Mouse (Mus musculus): ENCODE measurements around the gene Nrxn1.

Gene Nrxn1

GRCm38 (mm10) chr17:90419615-90420014, 673.3 kb downstream of the Nrxn1 start:
- DNase-seq, result no peak

GRCm38 (mm10) chr17:90396357-90396756, 696.5 kb downstream of the Nrxn1 start:
- DNase-seq, result no peak

DNA sequence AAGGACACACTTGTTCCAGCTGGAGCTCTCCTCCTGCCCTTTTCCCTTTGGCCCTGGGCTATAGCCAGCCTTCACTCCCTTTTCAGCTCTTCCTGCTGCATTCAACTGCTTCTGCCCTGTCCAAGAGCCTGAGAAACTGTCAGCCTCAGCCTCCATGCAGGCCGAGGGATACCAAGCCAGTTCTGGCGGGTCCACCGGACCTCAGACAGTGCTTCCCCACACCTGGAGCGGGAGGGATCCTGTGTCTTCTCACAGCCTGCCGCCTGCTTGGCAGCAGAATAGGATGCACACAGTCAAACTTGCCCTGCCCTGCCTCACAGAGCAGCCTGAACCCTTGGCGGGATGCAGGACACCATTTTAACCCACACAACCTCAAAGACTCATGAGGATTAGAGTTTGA, 698.3 kb downstream of the Nrxn1 start:
- DNase-seq, result no peak

DNA sequence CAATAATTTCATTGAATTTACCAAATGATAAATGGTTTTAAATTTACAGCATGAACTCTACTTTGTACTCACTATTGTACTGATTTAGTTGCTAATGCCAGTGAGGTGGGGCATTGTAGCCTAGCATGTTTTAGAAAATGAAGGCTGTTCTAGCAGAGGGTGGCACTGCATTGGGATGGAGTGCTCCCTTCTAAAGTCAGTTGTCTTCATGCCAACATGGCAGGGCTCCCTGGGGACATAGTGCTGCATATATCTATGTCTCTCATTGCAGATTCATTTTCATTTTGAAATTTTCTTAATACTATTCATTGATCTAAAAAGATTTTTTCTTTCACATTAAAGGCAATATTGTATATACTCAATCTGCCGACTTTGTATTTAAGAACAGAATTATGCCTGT, 700.1 kb downstream of the Nrxn1 start:
- DNase-seq, result no peak

- DNase-seq, result no peak
Measured at GRCm38 (mm10) chr17:90390316-90391212, 702.3 kb downstream of the Nrxn1 start.

GRCm38 (mm10) chr17:90384856-90385255, 708.0 kb downstream of the Nrxn1 start:
- DNase-seq, result no peak

GRCm38 (mm10) chr17:90382496-90383443, 710.1 kb downstream of the Nrxn1 start:
- DNase-seq, result no peak

GRCm38 (mm10) chr17:90376533-90376932, 716.3 kb downstream of the Nrxn1 start:
- no peak for DNase-seq

- DNase-seq, result no peak
Measured at GRCm38 (mm10) chr17:90362169-90362568, 730.7 kb downstream of the Nrxn1 start.

DNA sequence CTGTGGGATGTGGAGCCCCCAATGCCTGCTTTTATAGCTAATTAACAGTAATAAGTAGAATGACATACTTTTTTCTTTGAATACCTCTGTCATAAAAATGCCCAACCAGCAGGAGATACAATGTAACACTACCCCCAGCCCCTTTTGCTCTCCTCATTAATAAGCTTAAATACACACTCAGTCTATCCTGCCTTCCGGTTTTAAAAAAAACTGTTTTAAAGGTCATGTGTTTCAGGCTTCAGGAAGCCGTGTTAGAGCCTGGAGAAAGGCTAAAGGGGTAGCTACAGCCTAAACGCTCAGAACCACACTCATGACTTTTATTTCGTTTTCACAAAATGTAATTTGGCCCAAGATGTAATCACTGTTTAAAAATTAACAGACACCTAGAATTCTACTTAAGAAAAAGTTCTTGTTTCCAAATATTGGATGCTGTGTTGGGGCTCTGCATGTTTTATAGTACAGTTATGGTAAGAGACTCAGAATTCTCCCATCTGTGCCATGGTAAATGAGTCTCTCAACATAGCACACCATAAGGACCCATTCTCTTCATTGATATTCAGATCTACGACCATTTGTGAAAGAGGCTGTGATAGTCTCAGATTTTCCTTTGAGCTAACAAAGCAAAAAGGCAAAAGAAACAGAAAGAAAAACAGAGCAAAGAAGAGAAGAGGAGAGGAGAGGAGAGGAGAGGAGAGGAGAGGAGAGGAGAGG, 743.3 kb downstream of the Nrxn1 start:
- DNase-seq, result no peak

GRCm38 (mm10) chr17:90346735-90347475, 746.0 kb downstream of the Nrxn1 start:
- no peak for DNase-seq

DNA sequence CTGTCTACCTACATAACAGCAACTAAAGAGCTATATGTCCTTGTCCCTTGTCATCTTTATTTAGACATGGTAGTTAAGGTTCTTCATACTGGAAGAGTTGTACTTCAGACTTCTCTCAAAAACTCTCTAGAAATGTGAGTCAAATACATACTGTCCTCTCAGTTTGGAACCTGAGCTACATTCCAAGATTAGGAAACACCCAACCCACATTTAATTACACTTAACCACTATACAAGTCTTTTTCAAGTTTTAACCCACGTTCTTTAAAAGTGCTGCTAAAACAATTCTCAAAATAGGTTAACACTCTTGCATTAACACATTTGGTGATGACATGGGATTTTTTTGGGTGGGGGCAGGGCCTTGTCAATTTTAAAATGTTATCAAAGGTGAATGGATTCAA, 759.4 kb downstream of the Nrxn1 start:
- no peak for DNase-seq

DNA sequence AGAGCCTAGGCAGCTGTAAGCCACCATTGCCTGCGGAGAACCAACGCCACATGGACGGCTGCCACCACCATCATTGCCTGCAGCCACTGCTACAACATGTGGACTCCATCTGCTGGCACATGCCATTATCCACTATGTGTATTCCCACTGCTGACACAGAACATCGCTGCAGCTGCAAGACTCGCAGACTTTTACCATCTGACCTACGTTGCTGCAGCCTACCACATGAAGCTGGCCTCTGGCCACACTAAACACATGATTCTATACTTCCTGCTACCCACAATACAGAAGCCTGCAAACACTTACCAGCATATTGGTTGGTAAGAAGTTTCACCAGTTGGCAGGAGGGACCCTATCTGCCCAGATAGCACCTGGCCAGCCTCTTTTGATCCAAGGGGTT, 769.2 kb downstream of the Nrxn1 start:
- no peak for DNase-seq

DNA sequence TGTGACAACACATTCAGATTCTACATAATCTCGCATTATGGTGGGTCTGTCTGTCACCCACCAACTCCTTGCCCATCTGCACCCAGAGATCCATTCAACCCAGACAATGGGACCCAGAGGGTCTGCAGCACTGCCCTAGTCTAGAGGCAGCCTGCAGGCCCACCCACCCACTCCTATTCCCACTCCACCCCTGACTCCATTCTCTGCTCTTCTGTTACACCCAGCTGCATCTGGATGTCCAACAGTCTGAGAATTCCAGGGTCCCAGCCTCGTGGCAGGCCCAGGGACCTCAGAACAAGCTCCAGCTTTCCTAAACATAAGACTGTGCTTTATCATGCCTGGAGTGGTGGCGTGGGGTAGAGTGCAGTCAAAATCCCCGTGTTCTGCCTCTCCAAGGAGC, 820.6 kb downstream of the Nrxn1 start:
- DNase-seq, result no peak

GRCm38 (mm10) chr17:90271165-90271564, 821.7 kb downstream of the Nrxn1 start:
- DNase-seq, result no peak

DNA sequence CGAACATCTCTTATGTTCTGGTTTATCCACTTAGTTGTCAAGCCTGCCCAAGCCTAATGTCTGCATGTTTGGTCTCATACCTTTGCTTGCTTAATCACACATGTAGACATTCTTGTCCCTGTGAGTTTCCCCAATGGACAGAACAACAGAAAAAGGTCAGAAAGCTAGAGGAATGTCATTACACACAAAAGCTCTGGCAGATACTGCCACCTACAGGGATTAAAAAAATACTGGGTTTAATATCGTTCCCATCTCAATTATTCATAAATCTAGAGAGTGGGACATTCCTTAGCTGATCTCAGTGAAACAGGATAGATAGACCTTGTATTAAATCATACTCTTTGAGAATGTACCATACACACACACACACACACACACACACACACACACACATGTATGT, 823.7 kb downstream of the Nrxn1 start:
- DNase-seq, result no peak

GRCm38 (mm10) chr17:90253451-90254131, 839.3 kb downstream of the Nrxn1 start:
- no peak for DNase-seq

DNA sequence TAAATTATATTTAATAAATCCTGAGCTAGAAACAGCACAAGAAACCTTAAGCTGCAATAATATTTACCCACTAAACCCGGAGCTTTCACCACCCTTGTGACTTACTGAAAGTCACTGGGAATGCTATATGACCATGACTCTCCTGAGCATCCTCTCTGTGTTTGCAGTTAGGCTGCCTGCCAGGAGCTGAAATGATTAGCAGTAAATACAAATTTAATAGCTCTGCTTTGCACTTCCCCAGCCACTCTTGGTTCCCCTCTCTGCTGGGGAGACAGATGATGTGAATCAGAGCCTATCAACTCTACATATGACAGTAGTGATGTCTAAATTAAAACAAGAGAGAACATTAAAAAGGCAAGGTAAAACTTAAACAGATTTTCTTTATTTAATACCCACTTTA, 840.7 kb downstream of the Nrxn1 start:
- DNase-seq, result no peak

DNA sequence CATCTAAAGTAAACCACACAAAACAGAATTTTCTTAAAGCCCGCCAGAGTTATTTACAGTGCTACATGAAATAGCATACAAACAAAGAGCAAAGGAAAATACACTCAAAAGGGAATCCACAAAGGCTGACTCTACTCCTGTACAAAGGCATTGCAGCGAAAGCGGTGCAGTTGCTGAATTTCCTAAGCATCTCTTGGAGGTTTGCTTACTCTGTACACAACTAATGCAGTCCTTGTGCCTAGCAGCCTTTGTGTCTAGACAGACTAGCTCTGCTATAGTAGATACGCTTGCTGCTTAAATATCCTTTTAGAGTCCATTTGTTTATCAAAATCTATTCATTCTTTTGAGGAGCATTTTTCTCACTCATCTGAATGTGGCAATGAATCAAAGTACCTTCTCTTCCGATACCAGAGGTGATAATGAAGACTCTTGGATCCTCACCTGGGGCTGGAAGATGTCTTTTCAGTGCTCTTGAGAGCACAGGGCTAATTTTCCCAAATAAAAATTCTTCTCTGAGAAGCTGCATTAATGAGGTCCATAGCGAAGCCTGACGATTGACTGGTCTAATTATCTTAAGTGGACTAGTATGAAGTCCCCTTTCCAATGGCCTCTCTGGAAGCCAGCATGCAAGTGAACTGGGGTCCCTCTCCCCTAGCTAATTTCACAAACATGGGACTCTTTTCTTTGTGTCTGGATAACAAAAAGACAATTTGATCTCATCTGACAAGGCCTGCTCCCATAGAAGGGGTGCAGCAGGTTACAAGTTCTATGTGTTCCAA, 845.6 kb downstream of the Nrxn1 start:
- no peak for DNase-seq

GRCm38 (mm10) chr17:90244339-90244738, 848.5 kb downstream of the Nrxn1 start:
- no peak for DNase-seq

GRCm38 (mm10) chr17:90238964-90239363, 853.9 kb downstream of the Nrxn1 start:
- DNase-seq, result no peak

Measured in kidney, adult 18-20 months (tissue).